Mouse (Mus musculus): Measurements from ENCODE around the gene Gtf3c5.
A peak's percentile ranks its signal among the peaks of the same experiment; 100 is the strongest.

The Gtf3c5 gene

DNA sequence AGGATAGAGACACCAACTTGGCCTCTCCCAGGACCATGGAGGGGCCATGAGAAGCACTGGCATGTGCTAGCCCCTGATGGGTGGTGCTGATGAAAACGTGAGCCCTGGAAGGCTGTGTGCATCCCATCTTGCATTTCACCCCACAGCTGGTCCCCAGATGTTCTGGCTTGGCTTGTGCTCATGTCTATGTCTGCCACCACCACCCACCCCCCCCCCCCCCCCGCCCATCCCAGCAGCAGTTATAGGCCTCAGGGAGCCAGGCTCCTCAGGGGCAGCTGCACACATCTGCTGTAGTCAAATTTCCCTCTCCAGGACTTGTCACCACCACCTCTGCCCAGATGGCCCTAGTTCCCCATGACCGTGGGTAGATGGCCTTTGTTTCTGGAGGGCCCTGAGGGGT, 13.6 kb downstream of the Gtf3c5 start:
- no peak for DNase-seq (ENCODE audit: low read depth)

DNA sequence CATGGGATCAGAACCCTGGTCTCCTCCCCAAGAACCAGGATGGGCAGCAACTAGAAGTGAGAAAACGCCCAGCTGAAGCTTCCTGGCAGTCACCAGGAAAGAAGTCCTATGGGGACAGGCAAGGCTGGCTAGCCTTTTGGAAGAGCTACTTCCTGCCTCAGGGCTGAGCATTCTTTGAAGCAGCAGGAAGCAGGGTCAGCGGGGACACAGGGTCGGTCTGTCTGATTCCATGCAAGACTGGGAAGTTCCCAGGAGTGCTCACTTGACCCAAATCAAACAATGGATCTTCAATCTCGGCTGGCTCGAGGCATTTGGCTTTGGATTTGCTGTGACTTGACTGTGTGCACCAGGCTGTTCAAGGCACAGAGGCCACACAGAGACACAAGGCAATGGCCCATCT, 17.0 kb downstream of the Gtf3c5 start:
- no peak for DNase-seq (ENCODE audit: low read depth)

DNA sequence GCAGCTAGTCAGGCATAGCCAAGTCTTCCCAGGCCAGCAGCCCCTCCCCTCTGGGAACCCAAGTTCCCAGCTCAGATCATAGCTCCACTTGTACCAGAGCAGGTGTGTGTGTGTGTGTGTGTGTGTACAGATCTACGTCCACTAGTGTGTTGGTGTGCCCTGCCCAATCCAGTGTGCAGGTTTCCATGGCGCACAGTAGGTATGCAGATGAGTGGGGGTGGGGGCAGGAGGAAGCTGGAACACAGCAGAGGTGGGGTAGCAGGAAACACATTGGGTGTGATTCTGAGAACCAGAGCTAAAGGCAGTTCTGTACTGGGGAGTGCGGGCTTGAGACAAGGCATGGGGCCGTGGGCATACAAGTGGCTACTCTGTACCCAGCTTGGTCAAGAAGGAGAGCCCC, 19.2 kb downstream of the Gtf3c5 start:
- no peak for DNase-seq (ENCODE audit: low read depth)

DNA sequence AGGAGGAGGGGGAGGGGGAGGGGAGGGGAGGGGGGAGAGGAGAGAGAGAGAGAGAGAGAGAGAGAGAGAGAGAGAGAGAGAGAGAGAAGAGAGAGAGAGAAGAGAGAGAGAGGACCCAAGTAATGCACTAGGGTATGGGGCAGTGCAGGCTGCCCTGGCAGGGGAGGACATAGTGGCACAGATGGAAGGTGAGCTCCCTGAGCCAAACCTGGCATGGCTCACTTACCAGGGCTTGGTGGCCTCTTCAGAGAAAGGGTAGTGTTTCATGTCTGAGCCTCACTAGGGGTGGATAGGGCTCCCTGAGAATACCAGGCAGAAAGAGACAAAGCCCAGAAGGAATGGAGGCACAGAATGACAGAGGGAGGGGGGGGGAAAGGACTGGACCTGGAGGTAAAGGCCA, 19.7 kb downstream of the Gtf3c5 start:
- DNase-seq (ENCODE audit: low read depth): no peak

DNA sequence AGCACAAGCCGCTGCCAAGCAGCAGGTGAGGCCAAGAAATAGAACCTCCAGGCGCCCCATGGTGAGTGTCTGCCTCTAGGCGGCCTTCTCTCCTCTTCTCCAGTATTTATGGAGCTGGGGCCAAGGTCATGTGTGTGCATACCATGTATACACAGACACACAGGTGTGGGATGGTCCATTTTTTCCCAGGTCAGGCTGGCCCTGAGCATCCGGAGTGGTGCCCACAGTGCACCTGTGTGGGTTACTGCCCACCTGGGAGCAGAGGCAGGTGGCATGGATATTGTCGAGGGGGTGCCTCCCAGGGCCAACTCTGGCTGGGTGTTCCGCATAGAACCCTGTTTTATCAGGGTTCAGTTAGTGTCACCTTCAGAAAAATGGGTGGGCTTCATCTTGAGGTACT, 20.2 kb downstream of the Gtf3c5 start, which contains the start of gene Cel:
Gene Cel, minus strand, starts transcription at position 101 of the 400 bp plus-strand sequence.
- no peak for DNase-seq (ENCODE audit: low read depth)

DNA sequence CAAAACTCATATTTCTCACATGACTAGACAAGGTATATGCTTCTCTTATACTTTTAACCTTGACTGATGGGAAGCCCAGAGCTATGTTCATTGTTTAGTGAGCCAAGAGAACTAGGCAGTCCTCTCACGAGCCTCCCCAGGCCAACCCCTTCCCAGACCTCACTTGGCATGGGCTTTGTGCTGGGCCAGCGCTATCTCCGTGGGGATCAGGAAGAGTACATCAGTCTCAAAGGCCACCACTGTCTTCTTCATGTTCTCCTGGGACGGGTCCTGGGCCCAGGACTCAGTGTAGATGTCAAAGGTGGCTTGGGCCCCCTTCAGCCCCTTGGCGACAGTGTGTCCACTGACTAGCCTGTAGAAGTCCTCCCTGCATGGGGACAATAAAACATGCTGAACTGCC, 26.1 kb downstream of the Gtf3c5 start:
- DNase-seq (ENCODE audit: low read depth): no peak

DNA sequence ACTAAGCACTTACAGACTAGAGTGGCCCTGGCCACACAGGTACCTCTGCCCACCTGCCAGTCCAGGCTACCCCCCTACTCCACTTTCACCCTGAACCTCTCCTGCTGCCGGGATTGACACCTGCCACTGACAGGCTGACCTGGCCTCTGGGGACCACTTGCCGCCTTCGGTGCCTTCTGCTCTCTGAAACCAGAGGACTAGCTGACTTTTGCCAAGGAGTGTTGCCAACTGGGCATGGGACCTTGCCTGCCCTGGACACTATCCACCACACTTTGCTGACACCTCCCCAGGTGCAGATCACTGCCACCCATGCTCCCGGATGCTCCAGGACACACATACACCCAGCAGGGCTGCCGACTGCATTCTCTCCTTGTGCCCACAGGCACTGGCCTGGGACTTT, 31.2 kb downstream of the Gtf3c5 start:
- no peak for DNase-seq (ENCODE audit: low read depth)

DNA sequence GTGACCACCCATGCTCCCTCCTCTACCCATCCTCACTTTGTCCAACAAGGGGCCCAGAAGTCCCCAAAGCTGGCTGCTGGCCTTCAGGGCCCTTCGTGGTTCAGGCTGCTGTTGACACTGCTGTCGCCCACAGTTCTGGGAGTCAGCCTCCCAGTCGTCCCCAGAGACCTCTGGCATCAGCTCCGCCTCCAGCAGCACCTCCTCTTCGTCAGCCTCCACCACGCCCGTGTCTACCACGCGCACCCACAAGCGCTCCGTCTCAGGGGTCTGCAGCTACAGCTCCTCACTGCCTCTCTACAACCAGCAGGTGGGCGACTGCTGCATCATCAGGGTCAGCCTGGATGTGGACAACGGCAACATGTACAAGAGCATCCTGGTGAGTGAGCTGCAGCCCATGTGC, 34.4 kb downstream of the Gtf3c5 start:
- no peak for DNase-seq (ENCODE audit: low read depth)

DNA sequence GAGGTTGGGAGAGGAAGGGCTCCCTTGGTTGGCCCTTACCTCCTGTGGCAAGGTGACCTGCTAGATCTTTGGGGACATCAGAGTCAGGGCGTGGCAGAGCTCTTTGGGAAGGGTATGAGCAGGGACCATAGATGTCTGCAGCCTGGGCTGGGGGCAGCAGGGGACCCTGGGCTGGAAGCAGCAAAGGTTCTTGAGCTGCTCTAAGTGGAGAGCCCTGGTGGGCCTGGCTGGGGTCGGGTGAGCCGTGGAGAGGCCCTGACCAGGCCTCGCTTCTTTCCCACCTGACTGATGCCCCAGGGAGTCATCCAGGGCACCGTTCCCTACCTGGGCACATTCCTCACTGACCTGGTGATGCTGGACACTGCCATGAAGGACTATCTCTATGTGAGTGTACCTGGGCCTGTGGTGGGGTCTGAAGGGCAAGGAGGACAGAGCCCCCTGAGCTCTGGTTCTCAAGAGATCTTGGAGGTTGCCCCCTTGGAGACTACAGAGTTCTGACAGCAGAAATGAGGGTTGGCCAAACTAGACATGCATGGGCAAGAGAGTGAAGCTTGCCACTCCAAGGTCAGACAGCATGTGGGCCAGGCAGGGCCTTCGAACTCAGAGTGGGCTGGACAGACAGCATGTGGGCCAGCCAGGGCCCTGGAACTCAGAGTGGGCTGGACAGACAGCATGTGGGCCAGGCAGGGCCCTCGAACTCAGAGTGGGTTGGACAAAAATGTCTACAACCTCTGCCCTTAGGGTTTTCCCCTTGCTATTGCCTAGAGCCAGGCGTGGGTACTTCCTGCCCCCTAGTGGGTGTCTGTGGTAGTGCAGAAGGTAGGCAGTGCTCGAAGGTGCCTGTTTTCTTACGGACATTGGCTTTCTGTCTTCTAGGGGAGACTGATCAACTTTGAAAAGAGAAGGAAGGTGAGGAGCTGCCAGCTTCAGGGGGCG, 36.0 kb downstream of the Gtf3c5 start:
- peak; percentile 85 for DNase-seq (ENCODE audit: low read depth)

DNA sequence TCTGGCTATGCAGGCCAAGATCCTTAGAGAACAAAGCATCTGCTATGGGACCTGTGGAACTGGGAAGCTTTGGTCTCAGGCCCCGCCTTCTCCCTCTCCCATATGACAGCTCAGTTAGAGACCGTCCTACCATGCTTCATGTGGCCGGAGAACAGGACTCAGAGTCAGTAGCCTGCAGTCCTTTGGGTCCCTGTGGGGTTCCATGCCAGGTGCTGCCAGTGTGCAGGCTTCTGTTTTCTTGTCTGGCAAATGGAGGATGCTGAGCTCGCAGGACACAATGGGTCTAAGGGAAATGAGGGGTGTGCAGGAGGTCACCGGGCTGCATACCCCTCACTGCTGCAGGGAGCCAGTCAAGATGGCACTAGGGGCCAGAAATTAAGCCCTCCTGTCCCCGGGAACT, 37.0 kb downstream of the Gtf3c5 start:
- no peak for DNase-seq (ENCODE audit: low read depth)

DNA sequence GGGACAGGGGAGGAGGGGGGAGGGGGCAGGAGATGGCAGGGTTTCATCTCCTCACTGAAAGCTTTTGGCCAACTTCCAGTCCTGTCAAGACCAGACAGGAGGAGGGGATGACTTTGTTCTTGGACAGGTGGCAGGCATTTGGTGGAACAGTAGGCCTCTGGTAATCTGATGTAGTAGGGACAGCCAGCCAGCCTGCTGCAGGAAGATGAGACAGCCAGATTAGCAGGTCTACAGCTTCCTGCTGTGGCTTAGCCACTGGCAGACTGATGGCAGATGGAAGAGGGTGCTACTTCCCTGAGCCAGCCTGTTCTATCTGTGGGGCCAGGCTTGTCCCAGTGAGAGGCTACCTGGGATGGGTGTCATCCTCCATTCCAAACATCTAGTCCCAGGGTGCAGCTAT, 37.6 kb downstream of the Gtf3c5 start:
- no peak for DNase-seq (ENCODE audit: low read depth)

DNA sequence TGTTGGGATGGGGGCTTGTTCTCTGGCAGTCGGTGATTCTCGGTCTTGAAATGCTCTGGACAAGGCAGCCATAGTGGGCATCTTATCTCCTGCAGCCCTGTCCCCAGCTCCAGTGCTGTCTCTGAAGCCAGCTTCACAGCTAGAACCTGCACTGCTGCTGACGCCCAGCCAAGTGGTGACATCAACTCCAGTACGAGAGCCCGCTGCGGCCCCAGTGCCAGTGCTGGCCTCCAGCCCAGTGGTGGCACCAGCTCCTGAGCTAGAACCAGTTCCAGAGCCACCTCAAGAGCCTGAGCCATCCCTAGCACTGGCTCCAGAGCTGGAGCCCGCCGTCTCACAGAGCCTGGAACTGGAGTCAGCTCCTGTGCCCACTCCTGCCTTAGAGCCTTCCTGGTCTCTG, 39.7 kb downstream of the Gtf3c5 start:
- DNase-seq (ENCODE audit: low read depth): no peak

DNA sequence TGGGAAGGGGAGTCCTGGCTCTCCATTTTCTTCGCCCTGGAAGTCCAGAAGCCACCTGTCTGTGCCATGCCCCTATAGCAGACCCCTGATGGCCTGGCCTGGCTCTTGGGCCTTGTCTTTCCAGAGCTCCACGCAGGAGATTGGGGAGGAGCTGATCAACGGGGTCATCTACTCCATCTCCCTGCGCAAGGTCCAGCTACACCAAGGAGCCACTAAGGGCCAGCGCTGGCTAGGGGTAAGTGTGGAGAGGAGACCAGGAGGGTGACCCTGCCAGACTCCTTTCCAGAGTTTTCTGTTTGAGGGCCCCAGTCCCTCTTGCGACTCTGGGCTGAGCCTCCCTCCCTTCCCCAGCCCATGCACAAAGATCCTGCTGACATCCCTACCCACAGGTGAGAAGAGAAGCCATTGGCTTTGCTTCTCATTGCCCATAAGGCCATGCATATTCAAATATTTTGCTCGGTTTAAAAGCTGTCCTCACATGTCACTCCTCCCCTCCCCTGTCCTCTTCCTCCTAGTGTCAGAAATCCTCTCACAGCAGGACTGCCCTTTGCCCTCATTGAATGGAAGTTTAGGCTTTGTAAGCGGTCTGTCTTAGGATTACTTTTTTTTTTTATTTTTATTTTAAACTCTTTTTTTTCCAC, 42.8 kb downstream of the Gtf3c5 start:
- DNase-seq (ENCODE audit: low read depth): no peak

DNA sequence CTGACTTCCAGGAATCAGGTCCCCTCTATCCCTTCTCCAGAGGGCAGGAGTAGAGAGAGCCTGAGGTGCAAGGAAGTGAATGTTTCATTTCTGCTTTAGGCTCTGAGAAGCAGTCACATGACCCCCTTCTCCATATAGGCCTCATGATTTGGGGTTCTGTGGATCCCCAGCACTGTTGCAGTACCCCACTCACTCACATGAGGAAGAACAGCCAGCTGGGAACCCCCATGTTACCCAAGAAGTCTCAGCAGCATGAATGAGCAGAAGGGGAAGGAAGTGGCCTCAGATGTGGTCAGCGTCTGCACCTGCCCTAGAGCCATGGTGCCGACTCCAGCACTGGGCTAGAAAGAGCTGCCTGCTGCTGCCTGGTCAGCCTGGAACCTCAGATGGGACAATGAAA, 43.6 kb downstream of the Gtf3c5 start:
- peak; percentile 39 for DNase-seq (ENCODE audit: low read depth)

DNA sequence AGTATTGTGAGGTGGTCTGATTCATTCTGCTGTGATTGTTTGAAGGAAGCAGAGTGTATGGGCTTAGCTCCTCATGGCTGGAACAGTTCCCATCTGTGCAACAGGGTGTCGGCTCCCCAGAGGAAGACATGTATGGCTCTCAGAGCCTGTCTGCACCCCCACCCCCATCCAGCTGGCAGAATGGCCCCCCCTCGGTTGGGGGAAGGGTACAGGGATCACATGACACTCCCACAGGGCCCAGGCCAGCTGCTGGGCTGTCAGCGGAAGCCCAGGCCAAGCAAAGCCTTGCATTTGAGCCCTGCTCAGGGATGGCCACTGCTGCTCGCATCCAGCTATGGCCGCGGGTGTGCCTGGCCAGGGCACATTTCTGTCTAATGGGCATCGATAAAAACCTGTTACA, 44.3 kb downstream of the Gtf3c5 start:
- no peak for DNase-seq (ENCODE audit: low read depth)

DNA sequence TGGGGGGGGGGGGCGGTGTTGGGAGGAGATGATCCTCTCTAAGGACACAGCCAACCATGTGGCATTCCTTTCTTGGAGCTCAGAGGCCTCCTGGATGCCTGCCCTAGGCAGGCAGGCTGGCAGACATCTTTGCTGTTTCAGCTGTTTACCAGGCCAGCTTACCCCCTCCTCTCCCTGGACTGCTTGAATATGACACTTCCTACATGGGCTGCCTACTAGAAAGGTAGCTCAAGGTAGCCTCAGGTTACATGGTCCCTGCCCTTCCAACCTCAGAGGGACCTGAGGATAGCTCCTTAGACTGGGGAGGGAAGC, 44.8 kb downstream of the Gtf3c5 start:
- DNase-seq (ENCODE audit: low read depth): no peak

DNA sequence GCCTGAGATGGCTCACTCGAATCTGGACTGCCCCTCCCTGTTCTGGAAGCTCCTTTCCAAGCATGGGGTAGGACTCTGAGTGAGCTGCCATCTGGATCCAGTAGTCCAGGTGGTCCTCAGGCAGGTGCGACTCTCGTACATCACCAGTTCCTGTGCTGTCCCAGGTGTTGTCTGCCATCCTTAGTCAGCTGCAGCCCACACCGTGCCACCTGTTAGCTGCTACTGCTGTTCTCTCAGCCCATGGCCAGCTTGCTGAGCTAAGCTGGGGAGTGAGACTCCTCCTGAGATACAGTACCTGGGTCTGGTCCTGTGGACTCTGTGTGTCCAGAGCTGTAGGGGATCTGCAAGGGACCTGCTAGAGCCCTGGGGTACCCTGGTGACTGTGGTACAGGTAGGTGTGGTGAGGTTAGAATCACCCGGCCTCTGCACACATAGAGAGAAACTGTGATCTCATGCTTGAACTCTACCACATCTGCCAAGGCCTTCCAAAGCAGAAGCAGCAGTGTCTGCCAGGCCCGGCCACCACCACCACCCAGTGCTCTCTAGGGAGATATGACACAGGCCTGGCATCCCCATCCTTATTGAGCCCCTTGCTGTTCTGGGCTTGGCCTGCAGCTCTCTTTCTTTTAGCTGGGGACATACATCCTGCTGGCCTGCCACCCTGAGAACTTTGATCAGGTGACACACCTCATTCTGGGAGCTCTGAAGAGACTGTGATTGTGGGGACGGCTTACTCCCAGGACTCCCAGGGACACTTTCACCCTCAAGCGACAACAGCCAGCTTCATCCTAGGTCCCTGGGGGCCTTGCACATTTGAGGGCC, 45.3 kb downstream of the Gtf3c5 start:
- no peak for DNase-seq (ENCODE audit: low read depth)

DNA sequence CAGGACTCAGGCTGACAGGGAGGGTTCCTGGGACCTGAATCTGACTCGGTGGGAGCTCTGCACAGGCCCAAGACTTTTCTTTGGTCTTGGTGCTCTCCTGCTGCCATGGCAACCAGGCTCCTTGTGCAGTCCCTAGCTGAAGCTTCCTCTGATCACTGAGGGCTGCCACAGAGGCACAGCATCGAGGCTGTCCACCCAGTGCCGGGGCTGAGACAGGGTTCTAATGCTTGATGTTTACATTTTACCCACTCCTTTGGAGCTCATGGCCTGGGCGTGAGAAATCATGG, 46.0 kb downstream of the Gtf3c5 start:
- no peak for DNase-seq (ENCODE audit: low read depth)

DNA sequence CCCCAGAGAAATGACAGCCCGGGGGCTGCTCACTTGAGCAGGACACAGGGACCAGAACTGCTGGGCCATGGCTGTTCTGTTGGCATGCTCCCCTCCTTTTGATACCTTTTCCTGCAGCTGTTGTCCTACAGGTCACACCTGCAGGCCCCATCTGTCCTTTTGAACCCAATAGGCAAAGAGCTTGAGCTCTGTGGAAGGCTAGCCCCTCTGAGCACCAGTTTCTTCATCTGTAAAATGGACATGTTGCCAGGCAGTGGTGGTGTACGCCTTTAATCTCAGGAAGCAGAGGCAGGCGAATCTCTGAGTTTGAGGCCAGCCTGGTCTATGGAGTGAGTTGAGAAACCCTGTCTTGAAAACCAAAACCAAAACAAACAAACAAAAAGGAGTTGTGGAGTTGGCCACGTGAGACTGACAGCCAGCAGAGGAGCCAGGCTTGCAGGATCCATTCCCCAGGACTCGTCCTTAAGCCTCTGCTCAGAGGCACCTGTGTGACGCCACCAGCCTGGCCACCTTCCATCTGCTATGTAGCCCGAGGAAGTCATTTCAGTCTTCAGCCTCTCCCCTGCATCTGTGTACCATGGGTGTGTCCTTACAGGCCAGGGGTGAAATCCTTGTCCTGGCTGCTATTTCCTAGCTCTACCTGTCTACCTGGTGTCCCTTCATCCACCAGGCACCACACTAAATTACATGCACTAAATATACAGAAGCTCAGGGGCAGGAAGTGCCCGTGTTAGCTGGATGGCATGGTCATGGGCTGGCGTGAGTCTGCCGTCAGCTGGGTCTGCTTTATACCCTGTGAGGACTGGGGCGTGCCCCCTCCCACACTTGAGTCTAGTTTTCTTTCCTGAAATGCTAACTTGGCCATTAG, 46.6 kb downstream of the Gtf3c5 start:
- DNase-seq (ENCODE audit: low read depth): no peak

DNA sequence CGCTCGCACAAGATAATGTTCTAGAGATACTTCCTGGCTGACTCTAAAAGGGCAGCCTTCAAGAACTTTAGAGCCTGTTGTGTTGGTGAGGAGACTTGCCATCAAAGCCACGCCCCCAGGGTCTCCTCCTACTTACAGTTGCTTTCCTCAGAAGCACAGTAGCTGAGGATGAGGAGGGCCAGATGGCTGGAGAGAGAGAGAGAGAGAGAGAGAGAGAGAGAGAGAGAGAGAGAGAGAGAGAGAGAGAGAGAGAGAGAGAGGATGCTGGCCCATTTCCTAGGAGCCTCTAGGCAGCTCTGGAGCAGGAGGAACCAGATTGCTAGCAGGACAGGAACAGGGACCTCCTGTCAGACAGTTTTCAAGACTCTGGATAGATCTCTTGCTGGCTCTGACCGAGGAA, 47.4 kb downstream of the Gtf3c5 start:
- DNase-seq (ENCODE audit: low read depth): no peak

DNA sequence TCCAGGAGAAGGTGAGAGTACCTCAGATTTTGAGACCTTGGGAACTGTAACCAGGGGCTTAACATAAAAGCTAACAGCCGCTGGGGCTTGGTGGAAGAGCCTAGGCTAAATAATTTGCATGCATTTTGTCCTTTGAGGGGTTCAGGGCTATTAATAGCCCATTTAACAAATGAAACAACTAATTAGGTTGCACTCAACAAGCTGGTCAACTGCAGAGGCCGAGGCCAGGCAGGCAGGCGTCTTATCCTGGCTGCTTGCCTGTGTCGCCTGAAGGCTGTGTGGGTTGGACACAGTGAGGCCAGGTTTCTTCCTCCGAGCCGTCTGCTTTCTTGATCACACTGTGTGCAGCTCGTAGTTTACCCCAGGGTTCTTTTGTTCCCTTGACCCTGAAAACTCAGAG, 47.9 kb downstream of the Gtf3c5 start:
- DNase-seq (ENCODE audit: low read depth): no peak

DNA sequence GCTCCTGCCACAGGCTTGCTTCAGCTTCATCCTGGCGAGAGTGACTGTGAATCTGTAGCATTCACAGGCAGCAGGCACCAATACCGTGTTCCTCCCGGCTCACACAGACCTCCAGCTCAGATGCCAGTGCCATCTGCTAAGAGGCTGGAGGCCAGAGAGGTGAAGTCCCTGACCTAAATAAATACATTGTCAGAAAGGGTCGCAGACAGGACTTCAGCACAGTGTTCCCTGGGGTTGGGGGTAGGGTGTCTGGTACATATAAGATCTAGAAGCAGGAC, 48.3 kb downstream of the Gtf3c5 start:
- DNase-seq (ENCODE audit: low read depth): no peak
